Mouse (Mus musculus): Measurements from ENCODE around the gene Asap2.

DNA sequence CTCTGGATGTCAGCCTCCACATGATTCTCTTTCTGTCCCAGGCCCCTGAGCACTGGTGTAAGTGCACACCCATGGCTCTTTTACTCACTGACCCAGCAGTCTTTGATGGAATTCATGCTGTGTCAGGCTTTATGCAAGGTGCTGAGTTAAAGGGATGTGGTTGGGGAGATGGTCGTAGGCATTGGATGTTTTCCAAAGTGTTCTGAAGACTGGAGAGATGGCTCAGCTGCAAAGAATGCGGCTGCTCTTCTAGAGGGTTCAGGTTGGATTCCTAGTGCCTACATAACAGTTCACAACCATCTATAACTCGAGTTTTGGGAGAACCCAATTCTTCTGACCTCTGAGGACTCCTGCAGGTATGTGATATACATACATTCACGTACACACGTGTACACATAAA, 217.2 kb downstream of the Asap2 start:
- TF ChIP-seq CTCF (conservative IDR thresholded peaks at IDR 0.05; ENCODE audit: low read length) = no peak
- TF ChIP-seq POU5F1 (IDR thresholded peaks at IDR 0.05; ENCODE audit: borderline replicate concordance, low read length) = no peak
- no peak for TF ChIP-seq NANOG (IDR thresholded peaks at IDR 0.05; ENCODE audit: borderline replicate concordance, low read length)

All from E14TG2a.4 (cell line).